Mouse (Mus musculus) kidney, embryonic 16.5 days (tissue): ENCODE measurements around the gene Itga3. TPM values are rescaled to one million over a fixed set of nuclear protein-coding genes. Genes with fewer than 3 reads are reported as not detected.

Experiments used
- ATAC-seq: fragments of 200-750 bp; cut with Nextera tagmentation; 2 replicates; pipeline ENCODE4 v1.8.0; 2017; ENCODE audit warnings: moderate TSS enrichment; ENCODE audit not compliant: low FRiP score, low TSS enrichment
- H3K27ac ChIP-seq: fragments of 300-500 bp; sonication (generic); 2 replicates; pipeline ENCODE4 v1.5.1; 2014; ENCODE audit warnings: low read length
- H3K27me3 ChIP-seq: fragments of 300-500 bp; sonication (generic); 2 replicates; pipeline ENCODE4 v1.6.1; 2014; ENCODE audit warnings: low read length, control low read depth, mixed read lengths; ENCODE audit not compliant: insufficient read depth
- H3K36me3 ChIP-seq: fragments of 300-500 bp; sonication (generic); 2 replicates; pipeline ENCODE4 v1.6.1; 2014; ENCODE audit warnings: low read length, control low read depth, mixed read lengths; ENCODE audit not compliant: insufficient read depth
- H3K4me1 ChIP-seq: fragments of 300-500 bp; sonication (generic); 2 replicates; pipeline ENCODE4 v1.6.1; 2014; ENCODE audit warnings: low read length, control low read depth, mixed read lengths; ENCODE audit not compliant: insufficient read depth
- H3K4me2 ChIP-seq: fragments of 300-500 bp; sonication (generic); replicated peaks from 2 replicates; pipeline ENCODE4 v1.6.1; 2014; ENCODE audit warnings: low read depth, low read length
- H3K4me3 ChIP-seq: fragments of 300-500 bp; sonication (generic); 2 replicates; pipeline ENCODE4 v1.5.1; 2014; ENCODE audit warnings: mild to moderate bottlenecking, low read length
- H3K9ac ChIP-seq: fragments of 300-500 bp; sonication (generic); replicated peaks from 2 replicates; pipeline ENCODE4 v1.6.1; 2014; ENCODE audit warnings: low read length
- H3K9me3 ChIP-seq: fragments of 300-500 bp; sonication (generic); 2 replicates; pipeline ENCODE4 v1.6.1; 2016; ENCODE audit warnings: low read length, control low read depth
- WGBS: fragments of 180-500 bp; shearing (Covaris S2); extraction: QIAGEN DNeasy Blood & Tissue Kit; methylation state at CpG from one replicate; pipeline ENCODE4 v1.1.7; 2014; 5-methylcytosine and 5-hydroxymethylcytosine counted together
- polyA plus RNA-seq: library from polyadenylated mRNA; unstranded; fragments of >200 nt; fragmentation: Nextera tagmentation; extraction: Ambion mirVana; gene quantifications from 2 replicates; pipeline ENCODE4 v1.2.1, GENCODE M21; 2015

Gene Itga3
- polyA plus RNA-seq, 1 experiment from 2014 or later, result 25.8 TPM

- Histone ChIP-seq H3K9me3 (no peaks in the 10 kb centered on the region), H3K4me1 (peaks cover 57% of the 10 kb centered on the region), H3K27me3 (no peaks in the 10 kb centered on the region), H3K27ac (peak overlapping the region; percentile 44), H3K36me3 (no peaks in the 10 kb centered on the region), H3K9ac (no peak overlapping the region), H3K4me2 (no peak overlapping the region), H3K4me3 (no peak overlapping the region)
- no peak for ATAC-seq
- WGBS, result 49% methylated on average over 5 of the region's 5 CpGs
These were observed 8.3 kb upstream of the Itga3 start for GRCm38 (mm10) chr11:95084811-95085382.

- peaks cover 60% of the 10 kb centered on the region for H3K4me1 ChIP-seq
These were observed 7.6 kb upstream of the Itga3 start for GRCm38 (mm10) chr11:95084175-95084574.

GRCm38 (mm10) chr11:95082896-95083295, 6.3 kb upstream of the Itga3 start:
- Histone ChIP-seq H3K4me3 (no peak overlapping the region), H3K36me3 (no peaks in the 10 kb centered on the region), H3K4me2 (no peak overlapping the region), H3K27ac (no peak overlapping the region), H3K27me3 (no peaks in the 10 kb centered on the region), H3K9ac (no peak overlapping the region), H3K9me3 (no peaks in the 10 kb centered on the region), H3K4me1 (peaks cover 63% of the 10 kb centered on the region)
- no peak for ATAC-seq
- 82% methylated on average over 7 of the region's 7 CpGs for WGBS

More at GRCm38 (mm10) chr11:95084175-95084574, 7.6 kb upstream of the Itga3 start:
- H3K27me3 ChIP-seq, result no peaks in the 10 kb centered on the region
- H3K27ac ChIP-seq, result no peak overlapping the region
- ATAC-seq, result no peak
- H3K4me2 ChIP-seq, result no peak overlapping the region
- H3K9ac ChIP-seq, result no peak overlapping the region
- no peaks in the 10 kb centered on the region for H3K36me3 ChIP-seq
- 44% methylated on average over 4 of the region's 4 CpGs for WGBS
- H3K9me3 ChIP-seq, result no peaks in the 10 kb centered on the region
- no peak overlapping the region for H3K4me3 ChIP-seq

- no peak for ATAC-seq
- H3K4me3 ChIP-seq, result no peak overlapping the region
- H3K4me1 ChIP-seq, result peaks cover 58% of the 10 kb centered on the region
- no peak overlapping the region for H3K9ac ChIP-seq
- H3K4me2 ChIP-seq, result no peak overlapping the region
- H3K9me3 ChIP-seq, result no peaks in the 10 kb centered on the region
- peak overlapping the region; percentile 76 for H3K27ac ChIP-seq
- WGBS, result 40% methylated on average over 6 of the region's 6 CpGs
- no peaks in the 10 kb centered on the region for H3K36me3 ChIP-seq
- no peaks in the 10 kb centered on the region for H3K27me3 ChIP-seq
These were observed 4.2 kb upstream of the Itga3 start for GRCm38 (mm10) chr11:95080783-95081182.

GRCm38 (mm10) chr11:95079256-95079875, 2.8 kb upstream of the Itga3 start:
- no peak for ATAC-seq
- H3K9me3 ChIP-seq, result no peaks in the 10 kb centered on the region
- H3K4me2 ChIP-seq, result no peak overlapping the region
- no peak overlapping the region for H3K9ac ChIP-seq
- no peaks in the 10 kb centered on the region for H3K36me3 ChIP-seq
- 60% methylated on average over 6 of the region's 6 CpGs for WGBS
- H3K4me3 ChIP-seq, result no peak overlapping the region
- peak overlapping the region; percentile 69 for H3K27ac ChIP-seq
- H3K4me1 ChIP-seq, result peaks cover 59% of the 10 kb centered on the region
- H3K27me3 ChIP-seq, result no peaks in the 10 kb centered on the region

GRCm38 (mm10) chr11:95077956-95078355, 1.4 kb upstream of the Itga3 start:
- Histone ChIP-seq H3K4me3 (peak overlapping the region; percentile 5), H3K9me3 (no peaks in the 10 kb centered on the region), H3K4me2 (peak overlapping the region; percentile 82; the same call in 1 of the 2 replicates), H3K9ac (no peak overlapping the region; the same call in 1 of the 2 replicates), H3K27ac (peak overlapping the region; percentile 38; the same call in 1 of the 2 replicates), H3K36me3 (no peaks in the 10 kb centered on the region), H3K4me1 (peaks cover 59% of the 10 kb centered on the region), H3K27me3 (no peaks in the 10 kb centered on the region)
- WGBS, result 50% methylated on average over 7 of the region's 7 CpGs
- ATAC-seq, result no peak

- H3K27me3 ChIP-seq, result no peaks in the 10 kb centered on the region
- H3K4me1 ChIP-seq, result peaks cover 74% of the 10 kb centered on the region
- H3K4me2 ChIP-seq, result peak overlapping the region; percentile 82
- no peaks in the 10 kb centered on the region for H3K9me3 ChIP-seq
- peak overlapping the region; percentile 70 for H3K4me3 ChIP-seq
- H3K9ac ChIP-seq, result peak overlapping the region; percentile 77
- ATAC-seq, result peak; percentile 46
- under 1% methylated on average over 42 of the region's 42 CpGs for WGBS
- no peaks in the 10 kb centered on the region for H3K36me3 ChIP-seq
- peak overlapping the region; percentile 87 for H3K27ac ChIP-seq
These were observed 513 bp downstream of the Itga3 start for GRCm38 (mm10) chr11:95076041-95076535.

- Histone ChIP-seq H3K4me2 (peak overlapping the region; percentile 82), H3K36me3 (no peaks in the 10 kb centered on the region), H3K9me3 (no peaks in the 10 kb centered on the region), H3K27ac (peak overlapping the region; percentile 87), H3K4me1 (peaks cover 74% of the 10 kb centered on the region), H3K9ac (peak overlapping the region; percentile 77), H3K27me3 (no peaks in the 10 kb centered on the region), H3K4me3 (peak overlapping the region; percentile 70)
- WGBS, result 2% methylated on average over 19 of the region's 19 CpGs
- ATAC-seq, result peak; percentile 27
These were observed 1.2 kb downstream of the Itga3 start for GRCm38 (mm10) chr11:95075197-95076040.

- peak overlapping the region; percentile 70 for H3K4me3 ChIP-seq
- no peaks in the 10 kb centered on the region for H3K36me3 ChIP-seq
- H3K9me3 ChIP-seq, result no peaks in the 10 kb centered on the region
- 55% methylated on average over 4 of the region's 4 CpGs for WGBS
- peaks cover 70% of the 10 kb centered on the region for H3K4me1 ChIP-seq
- H3K27ac ChIP-seq, result peak overlapping the region; percentile 39
- H3K9ac ChIP-seq, result peak overlapping the region; percentile 77; the same call in 1 of the 2 replicates
- ATAC-seq, result no peak
- H3K27me3 ChIP-seq, result no peaks in the 10 kb centered on the region
- peak overlapping the region; percentile 82 for H3K4me2 ChIP-seq
These were observed 1.9 kb downstream of the Itga3 start for GRCm38 (mm10) chr11:95074694-95075093.
